Mouse (Mus musculus) kidney, adult 2 months (tissue): ENCODE results near the gene Crybb3.
"Not testable (repeated sequence)": the region's sequence is repeated elsewhere in the genome, so short reads cannot be mapped to it uniquely, and the experiment has no call there.

Experiments used
- CTCF ChIP-seq: fragments of 200-500 bp; conservative IDR thresholded peaks from 2 replicates; pipeline ENCODE4 v1.5.1; 2011; ENCODE audit warnings: low read depth, mild to moderate bottlenecking, control low read depth, low read length, moderate library complexity, mixed read lengths; ENCODE audit not compliant: insufficient read depth, insufficient read length
- POLR2A ChIP-seq: fragments of 200-500 bp; IDR thresholded peaks from one replicate; pipeline ENCODE4 v1.6.1; 2011; ENCODE audit warnings: low read depth, low read length, control low read depth

- TF ChIP-seq POLR2A = not testable (repeated sequence)
- peak; percentile 33; the same call in 1 of the 2 replicates for TF ChIP-seq CTCF
These were observed 28.3 kb upstream of the Crybb3 start for GRCm38 (mm10) chr5:113109651-113110050.
